Mouse (Mus musculus) T-cell, adult 66 days (primary cell): Measurements from ENCODE around the gene Slc19a1. TPM values are rescaled to one million over a fixed set of nuclear protein-coding genes. Genes with fewer than 3 reads are reported as not detected.

Experiments
- total RNA-seq, 2 experiments: library from RNA; stranded (reverse); gene quantifications; 3 replicates in 1 of 2; 4 replicates in 1 of 2; pipeline ENCODE4 v1.2.4; 2023

Gene Slc19a1
- 10 to 100 TPM; 20.2 to 21.5 TPM for total RNA-seq

GRCm38 (mm10) chr10:77031768-77032375 is at the start of gene Slc19a1:
TSS of gene Slc19a1 (plus strand) at chr10:77032241.

Other genes with a start within 250 kb of the Slc19a1 start
- 10 to 100 TPM; 11.2 to 11.6 TPM for gene Pcbp3, start 70.4 kb upstream of the Slc19a1 start, total RNA-seq
- under 1 TPM; 0.44 to 0.61 TPM for gene Col18a1, start 134.3 kb downstream of the Slc19a1 start, total RNA-seq
- 10 to 100 TPM; 32.0 to 38.4 TPM for gene Pofut2, start 227.0 kb downstream of the Slc19a1 start, total RNA-seq